Mouse (Mus musculus): Measurements from ENCODE around the gene Atp6v0e.

GRCm38 (mm10) chr17:26715271-26715758 lies 52.3 kb downstream of the Atp6v0e start, which contains the start of gene Crebrf:
- TF ChIP-seq CTCF (IDR thresholded peaks at IDR 0.05; ENCODE audit: borderline replicate concordance, insufficient read depth, low read depth, low read length) (no peak), POLR2A (IDR thresholded peaks at IDR 0.05; ENCODE audit: borderline replicate concordance, insufficient read depth, low read length) (peak; percentile 56)

Measured in cerebellum, adult 2 months (tissue).